Mouse (Mus musculus) kidney, postnatal 0 days (tissue): ENCODE data around the gene Wnt10a. TPM values are rescaled to one million over a fixed set of nuclear protein-coding genes. Genes with fewer than 3 reads are reported as not detected.
A peak's percentile ranks its signal among the peaks of the same experiment; 100 is the strongest.
"Not testable (repeated sequence)": the region's sequence is repeated elsewhere in the genome, so short reads cannot be mapped to it uniquely, and the experiment has no call there.

Source experiments
- ATAC-seq: fragments of 200-750 bp; cut with Nextera tagmentation; replicated peaks from 2 replicates; pipeline ENCODE4 v1.8.0; 2017; ENCODE audit warnings: low read depth, moderate number of reproducible peaks, moderate TSS enrichment, moderate library complexity; ENCODE audit not compliant: low FRiP score
- DNase-seq: peaks from one replicate; pipeline ENCODE4 v3.0.0-alpha.2; 2016; ENCODE audit warnings: low spot score
- H3K27ac ChIP-seq: fragments of 300-500 bp; sonication (generic); 2 replicates; pipeline ENCODE4 v1.5.1; 2014; ENCODE audit warnings: mild to moderate bottlenecking
- H3K27me3 ChIP-seq: fragments of 300-500 bp; sonication (generic); 2 replicates; pipeline ENCODE4 v1.6.1; 2014; ENCODE audit warnings: low read length, mixed read lengths; ENCODE audit not compliant: insufficient read depth
- H3K36me3 ChIP-seq: fragments of 300-500 bp; sonication (generic); 2 replicates; pipeline ENCODE4 v1.6.1; 2014; ENCODE audit warnings: low read length, mixed read lengths; ENCODE audit not compliant: insufficient read depth
- H3K4me1 ChIP-seq: fragments of 300-500 bp; sonication (generic); replicated peaks from 2 replicates; pipeline ENCODE4 v1.6.1; 2014; ENCODE audit warnings: antibody characterized with exemption, low read length, mixed read lengths; ENCODE audit not compliant: insufficient read depth
- H3K4me2 ChIP-seq: fragments of 300-500 bp; sonication (generic); 2 replicates; pipeline ENCODE4 v1.6.1; 2014; ENCODE audit warnings: mild to moderate bottlenecking, low read length, moderate library complexity, mixed read lengths
- H3K4me3 ChIP-seq: fragments of 300-500 bp; sonication (generic); replicated peaks from 2 replicates; pipeline ENCODE4 v1.5.1; 2014; ENCODE audit warnings: low read depth, low read length
- H3K9ac ChIP-seq: fragments of 300-500 bp; sonication (generic); 2 replicates; pipeline ENCODE4 v1.6.1; 2014; ENCODE audit warnings: low read depth, low read length
- H3K9me3 ChIP-seq: fragments of 300-500 bp; sonication (generic); replicated peaks from 2 replicates; pipeline ENCODE4 v1.6.1; 2016; ENCODE audit warnings: low read length, inconsistent platforms, mixed read lengths
- CTCF ChIP-seq: IDR thresholded peaks from 2 replicates; pipeline ENCODE4 v1.5.1; 2016; ENCODE audit warnings: antibody characterized with exemption, low read depth, mild to moderate bottlenecking, moderate library complexity
- WGBS: fragments of 180-500 bp; shearing (Covaris S2); extraction: QIAGEN DNeasy Blood & Tissue Kit; methylation state at CpG from one replicate; pipeline ENCODE4 v1.1.7; 2014; 5-methylcytosine and 5-hydroxymethylcytosine counted together
- polyA plus RNA-seq: library from polyadenylated mRNA; unstranded; fragments of >200 nt; fragmentation: Nextera tagmentation; extraction: Ambion mirVana; gene quantifications from 2 replicates; pipeline ENCODE4 v1.2.1, GENCODE M21; 2015

Wnt10a gene
- polyA plus RNA-seq, 1 experiment from 2014 or later = 0.91 TPM

DNA sequence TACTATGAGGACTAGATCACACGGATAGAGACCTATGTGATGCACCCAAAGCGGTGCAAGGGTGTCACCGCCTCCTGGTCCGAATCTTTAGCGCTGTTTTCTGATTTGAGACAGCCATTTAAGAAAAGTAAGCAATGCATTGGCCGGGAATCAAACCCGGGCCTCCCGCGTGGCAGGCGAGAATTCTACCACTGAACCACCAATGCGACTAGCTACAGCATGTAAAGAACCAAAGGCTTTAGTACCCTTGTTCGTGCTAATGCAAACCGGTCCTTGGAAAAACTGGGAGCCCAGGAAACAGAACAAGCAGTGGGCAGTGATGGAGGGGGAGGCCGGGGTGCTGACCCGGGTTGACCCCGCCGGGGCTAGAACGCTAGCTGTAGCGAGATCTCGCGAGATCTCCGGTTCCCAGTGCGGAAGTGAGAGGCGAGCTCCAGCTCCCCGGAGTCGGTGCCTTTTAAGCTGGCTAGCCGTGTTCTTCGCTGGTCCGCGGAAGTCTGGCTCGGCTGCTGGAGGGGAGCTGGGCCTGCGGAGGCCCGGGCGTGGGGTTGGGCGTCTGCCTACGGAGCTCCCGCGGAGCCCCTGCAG is 25.4 kb downstream of the Wnt10a start:
- H3K27ac ChIP-seq = peak overlapping the region; percentile 92
- 3% methylated on average over 38 of the region's 38 CpGs for WGBS
- H3K9me3 ChIP-seq = no peaks in the 10 kb centered on the region
- H3K4me1 ChIP-seq = no peaks in the 10 kb centered on the region
- H3K9ac ChIP-seq = peak overlapping the region; percentile 87
- peak overlapping the region; percentile 67 for H3K4me3 ChIP-seq
- TF ChIP-seq CTCF = no peak
- peak overlapping the region; percentile 70 for H3K4me2 ChIP-seq
- H3K27me3 ChIP-seq = no peaks in the 10 kb centered on the region
- no peaks in the 10 kb centered on the region for H3K36me3 ChIP-seq
- DNase-seq = peak; percentile 94
- peak; percentile 86 for ATAC-seq

DNA sequence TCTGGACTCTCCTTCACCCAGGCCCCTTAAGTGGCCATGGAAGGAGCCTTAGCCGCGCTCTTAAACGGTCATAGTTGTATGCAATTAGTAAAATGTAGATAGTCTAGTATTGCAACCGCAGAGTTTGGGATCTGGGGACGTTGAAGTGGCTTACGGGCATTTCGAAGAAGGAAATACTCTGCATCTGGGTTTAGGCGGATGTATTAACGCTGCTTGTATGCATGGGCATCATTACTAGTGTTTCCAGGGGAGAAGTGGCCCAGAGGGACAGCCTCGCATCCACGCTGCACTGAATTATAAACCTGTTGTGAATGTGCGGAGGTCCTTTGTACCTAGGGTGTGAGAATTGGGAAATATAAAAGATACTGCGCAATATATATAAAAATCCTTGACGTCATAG is 25.9 kb downstream of the Wnt10a start:
- H3K4me1 ChIP-seq = no peaks in the 10 kb centered on the region
- TF ChIP-seq CTCF = no peak
- H3K9me3 ChIP-seq = no peaks in the 10 kb centered on the region
- DNase-seq = no peak
- no peaks in the 10 kb centered on the region for H3K27me3 ChIP-seq
- no peak for ATAC-seq
- WGBS = 9% methylated on average over 14 of the region's 14 CpGs
- no peaks in the 10 kb centered on the region for H3K36me3 ChIP-seq
- H3K4me3 ChIP-seq = peak overlapping the region; percentile 67
- peak overlapping the region; percentile 70 for H3K4me2 ChIP-seq
- peak overlapping the region; percentile 92 for H3K27ac ChIP-seq
- H3K9ac ChIP-seq = peak overlapping the region; percentile 87

- no peaks in the 10 kb centered on the region for H3K27me3 ChIP-seq
- no peak for ATAC-seq
- 97% methylated on average over 1 of the region's 1 CpGs for WGBS
- H3K27ac ChIP-seq = no peak overlapping the region
- no peak for TF ChIP-seq CTCF
- H3K4me2 ChIP-seq = no peak overlapping the region
- DNase-seq = no peak
- no peaks in the 10 kb centered on the region for H3K4me1 ChIP-seq
- H3K36me3 ChIP-seq = no peaks in the 10 kb centered on the region
- H3K9me3 ChIP-seq = no peaks in the 10 kb centered on the region
- no peak overlapping the region for H3K4me3 ChIP-seq
- H3K9ac ChIP-seq = no peak overlapping the region
Measured at GRCm38 (mm10) chr1:74818509-74818908, 27.2 kb downstream of the Wnt10a start.

GRCm38 (mm10) chr1:74823598-74823997 is 32.3 kb downstream of the Wnt10a start:
- not testable (repeated sequence) for H3K27ac ChIP-seq, H3K4me1 ChIP-seq, H3K36me3 ChIP-seq, ATAC-seq, H3K9ac ChIP-seq, H3K4me2 ChIP-seq, H3K4me3 ChIP-seq, H3K27me3 ChIP-seq, DNase-seq, H3K9me3 ChIP-seq
- WGBS = 96% methylated on average over 4 of the region's 4 CpGs

- H3K9ac ChIP-seq = no peak overlapping the region
- ATAC-seq = no peak
- TF ChIP-seq CTCF = no peak
- H3K9me3 ChIP-seq = no peaks in the 10 kb centered on the region
- no peak for DNase-seq
- H3K4me2 ChIP-seq = no peak overlapping the region
- WGBS = 28% methylated on average over 14 of the region's 14 CpGs
- H3K36me3 ChIP-seq = no peaks in the 10 kb centered on the region
- H3K27ac ChIP-seq = no peak overlapping the region
- H3K27me3 ChIP-seq = no peaks in the 10 kb centered on the region
- no peaks in the 10 kb centered on the region for H3K4me1 ChIP-seq
- H3K4me3 ChIP-seq = no peak overlapping the region
Measured at GRCm38 (mm10) chr1:74824518-74825302, 33.4 kb downstream of the Wnt10a start.

GRCm38 (mm10) chr1:74830061-74830460 is 38.7 kb downstream of the Wnt10a start:
- no peaks in the 10 kb centered on the region for H3K9me3 ChIP-seq
- ATAC-seq (no peak), DNase-seq (no peak)
- no peak overlapping the region for H3K9ac ChIP-seq
- H3K36me3 ChIP-seq = no peaks in the 10 kb centered on the region
- no peak for TF ChIP-seq CTCF
- H3K4me2 ChIP-seq = no peak overlapping the region
- no peaks in the 10 kb centered on the region for H3K4me1 ChIP-seq
- WGBS = 69% methylated on average over 9 of the region's 9 CpGs
- H3K4me3 ChIP-seq = no peak overlapping the region
- H3K27me3 ChIP-seq = no peaks in the 10 kb centered on the region
- H3K27ac ChIP-seq = no peak overlapping the region
